Mouse (Mus musculus) midbrain, postnatal 0 days (tissue): ENCODE data around the gene Dnajc6. TPM values are rescaled to one million over a fixed set of nuclear protein-coding genes. Genes with fewer than 3 reads are reported as not detected.

ENCODE experiments used
- ATAC-seq: fragments of 200-750 bp; cut with Nextera tagmentation; 2 replicates; pipeline ENCODE4 v1.8.0; 2017; ENCODE audit warnings: moderate number of reproducible peaks, mild to moderate bottlenecking, moderate TSS enrichment, moderate library complexity; ENCODE audit not compliant: low FRiP score
- DNase-seq: peaks from one replicate; pipeline ENCODE4 v3.0.0-alpha.2; 2015; ENCODE audit warnings: low spot score
- H3K27ac ChIP-seq: fragments of 300-500 bp; sonication (generic); 2 replicates; pipeline ENCODE4 v1.5.1; 2014; ENCODE audit warnings: low read depth, mild to moderate bottlenecking, low read length, mixed read lengths
- H3K27me3 ChIP-seq: fragments of 300-500 bp; sonication (generic); 2 replicates; pipeline ENCODE4 v1.6.1; 2014; ENCODE audit warnings: low read length, control low read depth, mixed read lengths; ENCODE audit not compliant: insufficient read depth
- H3K36me3 ChIP-seq: fragments of 300-500 bp; sonication (generic); 2 replicates; pipeline ENCODE4 v1.6.1; 2014; ENCODE audit warnings: low read length, control low read depth, mixed read lengths; ENCODE audit not compliant: insufficient read depth
- H3K4me1 ChIP-seq: fragments of 300-500 bp; sonication (generic); 2 replicates; pipeline ENCODE4 v1.6.1; 2014; ENCODE audit warnings: mild to moderate bottlenecking, control low read depth, antibody characterized with exemption, low read length, mixed read lengths; ENCODE audit not compliant: insufficient read depth
- H3K4me2 ChIP-seq: fragments of 300-500 bp; sonication (generic); 2 replicates; pipeline ENCODE4 v1.6.1; 2014; ENCODE audit warnings: low read depth, mild to moderate bottlenecking, low read length, mixed read lengths; ENCODE audit not compliant: poor library complexity, severe bottlenecking
- H3K4me3 ChIP-seq: fragments of 300-500 bp; sonication (generic); 2 replicates; pipeline ENCODE4 v1.5.1; 2014; ENCODE audit warnings: low read depth, mild to moderate bottlenecking, low read length, moderate library complexity
- H3K9ac ChIP-seq: fragments of 300-500 bp; sonication (generic); replicated peaks from 2 replicates; pipeline ENCODE4 v1.6.1; 2014; ENCODE audit warnings: mild to moderate bottlenecking, low read length, moderate library complexity, mixed read lengths; ENCODE audit not compliant: poor library complexity, severe bottlenecking
- H3K9me3 ChIP-seq: fragments of 300-500 bp; sonication (generic); 2 replicates; pipeline ENCODE4 v1.6.1; 2016; ENCODE audit warnings: low read length, control low read depth
- CTCF ChIP-seq: IDR thresholded peaks from 2 replicates; pipeline ENCODE4 v1.5.1; 2016; ENCODE audit warnings: antibody characterized with exemption, mild to moderate bottlenecking
- WGBS: fragments of 180-500 bp; shearing (Covaris S2); extraction: QIAGEN DNeasy Blood & Tissue Kit; methylation state at CpG from one replicate; pipeline ENCODE4 v1.1.7; 2014; 5-methylcytosine and 5-hydroxymethylcytosine counted together
- polyA plus RNA-seq: library from polyadenylated mRNA; unstranded; fragments of >200 nt; fragmentation: Nextera tagmentation; extraction: Ambion mirVana; gene quantifications from 2 replicates; pipeline ENCODE4 v1.2.1, GENCODE M21; 2015
- total RNA-seq: library from RNA; depleted of rRNA; stranded (reverse); fragments of >200 nt; gene quantifications from 2 replicates; pipeline ENCODE4 v1.2.3, GENCODE M21; 2014

Gene Dnajc6
- total and polyA plus RNA-seq, 2 experiments from 2014 or later = 79.0 to 225 TPM

DNA sequence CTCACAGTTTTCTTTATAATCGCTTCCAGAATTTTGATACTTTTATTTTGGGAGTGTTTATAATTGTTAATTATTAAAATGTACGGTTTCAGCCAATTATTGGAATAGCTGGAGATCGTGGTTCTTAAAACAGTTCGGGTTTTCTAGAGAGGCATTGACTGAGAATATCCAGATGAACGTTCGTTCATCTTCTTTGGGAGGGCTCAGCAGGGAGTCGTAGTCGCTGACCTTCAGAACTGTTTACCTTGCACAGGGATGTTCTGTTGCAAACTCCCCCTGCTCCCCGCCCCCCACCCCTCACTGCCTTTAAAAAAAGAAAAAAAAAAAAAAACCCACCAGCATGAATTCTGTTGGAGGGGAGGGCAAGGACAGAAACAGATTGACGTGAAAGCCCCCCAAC is 12.0 kb downstream of the Dnajc6 start:
- H3K27me3 ChIP-seq = no peaks in the 10 kb centered on the region
- H3K4me1 ChIP-seq = peaks cover 7% of the 10 kb centered on the region; the same call in 1 of the 2 replicates
- peak overlapping the region; percentile 74 for H3K9ac ChIP-seq
- no peaks in the 10 kb centered on the region for H3K36me3 ChIP-seq
- DNase-seq (peak; percentile 21), ATAC-seq (no peak)
- H3K4me2 ChIP-seq = peak overlapping the region; percentile 91
- TF ChIP-seq CTCF = no peak
- H3K27ac ChIP-seq = peak overlapping the region; percentile 79
- WGBS = 3% methylated on average over 10 of the region's 10 CpGs
- H3K9me3 ChIP-seq = no peaks in the 10 kb centered on the region
- peak overlapping the region; percentile 57 for H3K4me3 ChIP-seq

DNA sequence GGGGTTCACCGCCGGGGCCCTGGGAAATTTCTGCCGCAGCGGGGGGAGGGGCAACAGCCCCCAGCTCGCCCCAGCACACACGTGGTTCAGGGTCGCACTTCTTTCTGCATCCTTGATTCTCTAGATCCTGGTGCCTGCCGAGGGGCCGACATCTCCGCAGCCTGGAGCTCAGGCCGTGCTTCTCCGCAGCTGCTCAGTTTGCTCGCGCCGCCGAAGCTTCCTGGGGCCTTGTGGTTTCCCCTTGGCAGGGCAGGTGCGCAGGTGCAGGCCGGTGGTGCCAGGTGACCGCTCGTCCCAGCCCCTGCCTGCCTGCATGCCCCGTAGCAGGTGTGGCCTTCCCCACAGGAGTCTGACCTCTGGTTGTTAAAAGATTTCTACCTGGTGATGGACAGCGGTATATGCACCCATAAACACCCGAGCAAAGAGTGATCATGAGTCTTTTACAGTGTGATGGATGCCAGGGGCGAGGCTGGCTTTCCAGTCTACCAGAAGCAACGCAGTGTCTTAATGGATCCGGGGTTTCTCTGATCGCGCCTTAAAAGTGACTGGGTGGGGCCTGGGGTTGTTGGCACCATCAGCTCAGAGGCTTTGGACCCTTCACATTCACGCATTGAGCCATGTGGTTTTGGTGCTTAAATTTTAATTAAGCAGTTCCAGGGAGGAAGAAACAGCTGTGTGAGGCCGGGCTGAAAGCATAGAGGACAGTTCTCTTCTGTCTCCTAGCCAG is 12.6 kb downstream of the Dnajc6 start:
- Histone ChIP-seq H3K4me3 (peak overlapping the region; percentile 57), H3K9ac (peak overlapping the region; percentile 74), H3K27me3 (no peaks in the 10 kb centered on the region), H3K9me3 (no peaks in the 10 kb centered on the region), H3K36me3 (no peaks in the 10 kb centered on the region), H3K27ac (peak overlapping the region; percentile 79), H3K4me2 (peak overlapping the region; percentile 91), H3K4me1 (peaks cover 7% of the 10 kb centered on the region; the same call in 1 of the 2 replicates)
- DNase-seq = peak; percentile 39
- TF ChIP-seq CTCF = no peak
- whole genome bisulfite sequencing = 2% methylated on average over 30 of the region's 30 CpGs
- peak; percentile 67 for ATAC-seq

DNA sequence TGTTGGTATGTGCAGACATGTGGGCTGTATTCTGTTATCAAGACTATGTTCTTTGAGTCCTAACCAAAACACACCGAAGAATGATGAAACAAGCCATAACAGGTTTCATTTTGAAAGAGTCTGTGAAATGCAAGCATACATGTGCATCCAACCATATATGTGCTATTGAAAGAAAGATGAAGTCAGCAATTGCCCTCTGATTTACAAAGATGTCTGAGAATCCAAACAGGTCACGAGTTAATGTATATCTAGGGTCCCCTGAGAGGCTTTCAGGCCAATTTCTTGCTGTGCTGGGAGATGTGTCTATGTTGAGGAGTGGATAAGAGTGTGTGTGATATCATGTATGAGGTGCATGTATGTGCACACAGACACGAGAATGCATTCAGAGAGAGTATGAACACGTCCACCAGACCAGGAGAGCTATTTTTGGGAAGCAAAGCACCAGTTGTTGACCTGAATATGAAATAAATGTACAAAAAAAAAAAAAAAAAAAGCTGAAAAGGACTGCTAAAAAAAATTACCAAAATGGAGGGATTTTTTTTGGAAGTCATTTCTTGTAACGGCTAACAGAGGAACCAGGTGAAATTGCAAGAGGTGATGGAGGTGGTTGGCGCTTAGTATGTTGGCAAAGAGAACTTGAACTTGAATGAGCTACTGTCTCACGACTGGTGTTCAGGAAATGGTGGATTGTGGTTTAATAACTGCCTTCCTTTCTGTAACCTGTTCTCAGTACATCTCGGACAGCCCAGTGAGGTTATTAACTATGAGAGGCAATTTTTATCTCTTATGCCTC is 13.9 kb downstream of the Dnajc6 start:
- ATAC-seq (no peak), DNase-seq (no peak)
- no peaks in the 10 kb centered on the region for H3K27me3 ChIP-seq
- H3K9ac ChIP-seq = no peak overlapping the region
- peak overlapping the region; percentile 91 for H3K4me2 ChIP-seq
- WGBS = 86% methylated on average over 8 of the region's 8 CpGs
- H3K4me1 ChIP-seq = peaks cover 7% of the 10 kb centered on the region; the same call in 1 of the 2 replicates
- no peak overlapping the region for H3K27ac ChIP-seq
- TF ChIP-seq CTCF = no peak
- no peaks in the 10 kb centered on the region for H3K9me3 ChIP-seq
- H3K36me3 ChIP-seq = no peaks in the 10 kb centered on the region
- peak overlapping the region; percentile 57; the same call in 1 of the 2 replicates for H3K4me3 ChIP-seq

DNA sequence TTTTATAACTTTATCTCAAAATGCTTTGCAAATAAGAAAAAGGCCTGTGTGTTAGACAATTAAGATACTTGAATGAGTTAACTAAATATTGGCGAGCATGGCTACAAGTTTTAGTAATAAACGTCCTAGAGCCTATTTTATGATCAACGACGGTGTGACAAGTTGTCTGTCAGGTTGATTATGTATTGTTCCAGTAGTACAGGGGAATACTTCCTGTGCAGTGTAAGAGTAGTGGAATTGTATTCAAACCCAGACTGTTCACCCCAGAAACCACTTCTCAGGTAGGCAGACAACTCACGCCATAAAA is 14.4 kb downstream of the Dnajc6 start:
- 84% methylated on average over 5 of the region's 5 CpGs for WGBS
- ATAC-seq = no peak

DNA sequence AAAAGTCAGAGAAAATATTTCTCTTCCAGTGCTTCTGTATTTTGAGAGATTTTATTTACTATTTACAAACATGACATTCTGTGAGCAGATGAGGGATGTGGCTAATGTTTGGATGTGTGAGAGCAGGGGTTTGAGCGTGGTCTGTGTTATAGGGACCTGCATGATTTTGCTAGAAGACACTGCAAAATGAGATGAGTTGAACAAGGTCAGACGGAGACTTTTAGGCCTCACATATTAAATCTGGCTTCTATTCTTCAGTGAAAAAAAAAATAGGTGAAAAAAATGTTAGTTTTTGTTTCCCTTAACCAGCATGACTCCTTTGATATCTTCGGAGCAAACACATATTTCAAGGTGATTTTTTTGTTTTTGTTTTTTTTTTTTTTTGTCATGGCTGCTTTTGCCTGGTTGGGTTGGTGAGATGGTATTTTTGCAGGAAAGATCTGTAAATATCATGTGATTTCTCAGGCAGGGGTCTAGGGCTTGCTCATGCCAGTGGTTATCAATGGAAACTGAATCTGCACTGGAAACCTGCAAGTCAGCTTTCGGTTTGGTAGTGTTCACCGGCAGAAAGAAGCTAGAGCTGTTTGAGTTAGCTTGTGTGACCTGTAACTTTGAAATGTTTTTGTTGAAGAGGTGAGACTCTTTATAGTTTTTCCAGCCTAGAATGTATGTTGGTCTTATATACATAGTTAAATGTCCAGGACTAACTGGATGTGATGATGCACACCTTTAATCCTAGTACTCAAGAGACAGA is 15.5 kb downstream of the Dnajc6 start:
- no peaks in the 10 kb centered on the region for H3K9me3 ChIP-seq
- no peak overlapping the region for H3K27ac ChIP-seq
- no peaks in the 10 kb centered on the region for H3K36me3 ChIP-seq
- no peak for TF ChIP-seq CTCF
- no peaks in the 10 kb centered on the region for H3K27me3 ChIP-seq
- H3K4me1 ChIP-seq = peaks cover 7% of the 10 kb centered on the region; the same call in 1 of the 2 replicates
- no peak overlapping the region for H3K4me2 ChIP-seq
- no peak overlapping the region for H3K4me3 ChIP-seq
- 88% methylated on average over 5 of the region's 5 CpGs for WGBS
- no peak overlapping the region for H3K9ac ChIP-seq
- DNase-seq (no peak), ATAC-seq (no peak)

More for the DNA sequence above, 14.4 kb downstream of the Dnajc6 start:
- H3K4me2 ChIP-seq = no peak overlapping the region
- no peak overlapping the region for H3K4me3 ChIP-seq
- no peak for DNase-seq
- no peak overlapping the region for H3K27ac ChIP-seq
- H3K9me3 ChIP-seq = no peaks in the 10 kb centered on the region
- H3K4me1 ChIP-seq = peaks cover 7% of the 10 kb centered on the region; the same call in 1 of the 2 replicates
- no peaks in the 10 kb centered on the region for H3K27me3 ChIP-seq
- no peak overlapping the region for H3K9ac ChIP-seq
- no peak for TF ChIP-seq CTCF
- H3K36me3 ChIP-seq = no peaks in the 10 kb centered on the region
